Mouse (Mus musculus) macrophage (primary cell): ENCODE measurements around the gene Greb1. TPM values are rescaled to one million over a fixed set of nuclear protein-coding genes. Genes with fewer than 3 reads are reported as not detected.

Experiments
- H3K27ac ChIP-seq: fragments of 350-480 bp; formaldehyde crosslinking; 2 replicates; pipeline ENCODE4 v1.9.0; 2021
- H3K36me3 ChIP-seq: fragments of 350-480 bp; formaldehyde crosslinking; 2 replicates; pipeline ENCODE4 v1.9.0; 2021; ENCODE audit errors: inconsistent target
- H3K4me3 ChIP-seq: fragments of 350-480 bp; formaldehyde crosslinking; 2 replicates; pipeline ENCODE4 v1.9.0; 2021; ENCODE audit errors: inconsistent target
- H3K79me2 ChIP-seq: fragments of 350-480 bp; formaldehyde crosslinking; 2 replicates; pipeline ENCODE4 v1.9.0; 2021; ENCODE audit errors: inconsistent target
- WGBS: methylation state at CpG from one replicate; pipeline ENCODE4 v1.1.7; 2026; ENCODE audit warnings: inconsistent platforms; ENCODE audit not compliant: missing documents; 5-methylcytosine and 5-hydroxymethylcytosine counted together
- polyA plus RNA-seq: library from polyadenylated mRNA; stranded (reverse); fragments of 250-400 nt; gene quantifications from 3 replicates; pipeline ENCODE4 v1.2.4, GENCODE M21; 2018; ENCODE audit warnings: inconsistent platforms

Greb1 gene
- polyA plus RNA-seq, 1 experiment from 2014 or later, result 0.11 TPM

DNA sequence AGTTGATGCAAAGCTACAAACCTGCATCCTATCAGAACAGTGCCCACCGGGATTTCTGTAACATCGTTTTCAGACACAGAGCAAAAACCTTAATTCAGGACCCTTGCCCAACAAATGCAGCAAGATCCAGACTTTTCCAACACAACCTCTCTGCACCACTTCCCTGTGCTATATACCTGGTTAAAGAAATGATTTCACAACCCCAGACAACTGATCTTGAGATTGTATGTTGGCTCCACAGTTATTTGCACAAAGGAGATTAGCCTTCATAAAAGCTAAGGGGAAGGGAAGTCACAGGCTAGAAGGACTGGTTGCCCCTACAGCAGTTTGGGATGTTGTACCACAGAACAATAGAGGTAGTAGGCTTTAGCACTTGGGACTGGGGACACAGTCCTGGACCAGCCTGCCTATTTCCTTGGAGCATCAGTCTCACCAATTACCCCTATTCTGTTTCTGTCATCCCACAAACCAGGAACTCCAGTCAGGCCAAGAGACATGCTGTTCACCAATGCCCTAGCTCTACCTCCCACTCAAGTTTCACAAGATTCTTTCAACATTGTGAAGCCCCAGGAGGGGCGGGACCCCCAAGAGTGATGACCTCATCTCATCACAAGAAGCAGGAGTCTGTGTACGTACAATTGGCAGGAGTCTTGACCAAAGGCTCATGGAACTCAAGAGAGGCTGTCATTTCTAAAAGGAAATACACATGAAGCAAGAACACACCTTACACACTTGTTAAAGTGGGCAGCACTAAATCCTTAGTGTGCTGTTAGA, 36.9 kb downstream of the Greb1 start:
- Histone ChIP-seq H3K36me3 (no peaks in the 10 kb centered on the region), H3K27ac (no peak overlapping the region), H3K4me3 (no peak overlapping the region), H3K79me2 (no peaks in the 10 kb centered on the region)
- WGBS, result 88% methylated on average over 4 of the region's 4 CpGs

DNA sequence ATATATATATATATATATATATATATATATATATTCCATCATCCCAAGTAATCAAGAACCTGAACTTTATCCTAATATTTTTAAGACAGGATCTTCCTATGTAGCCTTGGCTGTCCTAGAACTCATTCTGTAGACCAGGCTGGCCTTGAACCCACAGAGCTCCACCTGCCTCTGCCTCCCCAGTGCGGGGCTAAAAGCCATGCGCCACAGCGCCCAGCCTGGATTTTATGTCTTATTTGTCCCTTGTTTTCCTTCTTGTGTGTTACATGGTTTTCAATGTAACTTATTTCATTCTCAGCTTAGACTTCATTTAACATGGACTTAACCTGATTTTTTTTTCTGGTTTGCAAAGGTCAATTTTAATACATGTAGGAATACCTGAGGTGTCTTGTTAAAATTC, 39.2 kb downstream of the Greb1 start:
- Histone ChIP-seq H3K79me2 (no peaks in the 10 kb centered on the region), H3K36me3 (no peaks in the 10 kb centered on the region), H3K27ac (no peak overlapping the region), H3K4me3 (no peak overlapping the region)
- 94% methylated on average over 3 of the region's 3 CpGs for WGBS

- H3K36me3 ChIP-seq, result no peaks in the 10 kb centered on the region
- H3K27ac ChIP-seq, result no peak overlapping the region
- 87% methylated on average over 4 of the region's 4 CpGs for whole genome bisulfite sequencing
- H3K79me2 ChIP-seq, result no peaks in the 10 kb centered on the region
- no peak overlapping the region for H3K4me3 ChIP-seq
Measured at GRCm38 (mm10) chr12:16760246-16760645, 40.4 kb downstream of the Greb1 start.

DNA sequence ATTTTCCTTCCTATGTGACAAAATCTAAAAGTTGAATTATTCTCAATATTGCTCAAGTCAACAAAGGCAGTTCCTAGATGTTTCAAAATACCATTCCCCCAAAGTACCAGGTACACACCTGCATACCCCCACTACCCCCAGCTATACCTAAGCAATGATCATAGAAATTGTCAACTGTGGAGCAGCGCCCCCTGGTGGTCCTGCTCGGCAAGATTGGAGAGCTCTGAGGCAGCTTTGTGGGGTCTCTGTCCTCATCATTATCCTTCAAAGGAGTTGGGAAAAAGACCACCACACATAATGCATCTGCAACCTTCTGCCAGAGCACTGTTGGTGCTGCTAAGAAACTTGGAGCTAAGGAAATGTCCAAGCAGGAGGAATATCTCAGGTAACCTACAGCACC, 46.4 kb downstream of the Greb1 start:
- no peaks in the 10 kb centered on the region for H3K36me3 ChIP-seq
- 0% methylated on average over 2 of the region's 2 CpGs for WGBS
- H3K4me3 ChIP-seq, result no peak overlapping the region
- H3K27ac ChIP-seq, result no peak overlapping the region
- H3K79me2 ChIP-seq, result no peaks in the 10 kb centered on the region

GRCm38 (mm10) chr12:16753555-16753954, 47.1 kb downstream of the Greb1 start:
- WGBS, result 64% methylated on average over 9 of the region's 9 CpGs
- H3K36me3 ChIP-seq, result no peaks in the 10 kb centered on the region

GRCm38 (mm10) chr12:16753110-16753509, 47.6 kb downstream of the Greb1 start:
- Histone ChIP-seq H3K36me3 (no peaks in the 10 kb centered on the region), H3K27ac (no peak overlapping the region), H3K79me2 (no peaks in the 10 kb centered on the region), H3K4me3 (no peak overlapping the region)
- WGBS, result 12% methylated on average over 8 of the region's 8 CpGs

More at GRCm38 (mm10) chr12:16753555-16753954, 47.1 kb downstream of the Greb1 start:
- Histone ChIP-seq H3K79me2 (no peaks in the 10 kb centered on the region), H3K4me3 (no peak overlapping the region), H3K27ac (no peak overlapping the region)

GRCm38 (mm10) chr12:16752236-16752840, 48.3 kb downstream of the Greb1 start:
- Histone ChIP-seq H3K36me3 (no peaks in the 10 kb centered on the region), H3K4me3 (no peak overlapping the region), H3K27ac (no peak overlapping the region), H3K79me2 (no peaks in the 10 kb centered on the region)
- 73% methylated on average over 12 of the region's 12 CpGs for WGBS

- H3K79me2 ChIP-seq, result no peaks in the 10 kb centered on the region
- H3K4me3 ChIP-seq, result no peak overlapping the region
- no peaks in the 10 kb centered on the region for H3K36me3 ChIP-seq
- H3K27ac ChIP-seq, result no peak overlapping the region
- 93% methylated on average over 6 of the region's 6 CpGs for WGBS
Measured at GRCm38 (mm10) chr12:16751609-16752008, 49.1 kb downstream of the Greb1 start.

- no peaks in the 10 kb centered on the region for H3K36me3 ChIP-seq
- H3K4me3 ChIP-seq, result no peak overlapping the region
- no peak overlapping the region for H3K27ac ChIP-seq
- WGBS, result 27% methylated on average over 5 of the region's 5 CpGs
- no peaks in the 10 kb centered on the region for H3K79me2 ChIP-seq
Measured at GRCm38 (mm10) chr12:16740059-16740458, 60.6 kb downstream of the Greb1 start.

DNA sequence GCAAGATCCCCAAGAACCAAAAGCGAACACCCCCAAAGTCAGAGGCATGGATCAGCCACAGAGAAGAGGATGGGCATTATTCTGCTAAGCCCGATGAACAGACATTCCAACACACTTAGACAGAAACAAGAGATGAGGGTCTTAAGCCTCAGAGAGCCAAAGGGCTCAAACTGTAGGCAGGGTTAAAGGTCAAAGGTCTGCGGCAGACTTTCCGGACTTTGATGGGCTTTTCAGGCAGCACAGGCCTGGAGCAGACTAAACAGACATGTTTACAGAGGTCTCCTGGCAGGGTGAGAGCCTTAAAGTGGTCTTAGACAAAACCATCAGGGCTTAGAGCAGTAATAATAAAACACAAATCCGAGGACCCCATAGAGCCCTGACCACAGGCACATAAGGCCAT, 63.4 kb downstream of the Greb1 start:
- H3K36me3 ChIP-seq, result no peaks in the 10 kb centered on the region
- H3K27ac ChIP-seq, result no peak overlapping the region
- no peak overlapping the region for H3K4me3 ChIP-seq
- no peaks in the 10 kb centered on the region for H3K79me2 ChIP-seq
- WGBS, result 77% methylated on average over 5 of the region's 5 CpGs

GRCm38 (mm10) chr12:16734698-16735097, 66.0 kb downstream of the Greb1 start:
- Histone ChIP-seq H3K4me3 (no peak overlapping the region), H3K27ac (no peak overlapping the region), H3K36me3 (no peaks in the 10 kb centered on the region), H3K79me2 (no peaks in the 10 kb centered on the region)
- WGBS, result 80% methylated on average over 3 of the region's 3 CpGs

DNA sequence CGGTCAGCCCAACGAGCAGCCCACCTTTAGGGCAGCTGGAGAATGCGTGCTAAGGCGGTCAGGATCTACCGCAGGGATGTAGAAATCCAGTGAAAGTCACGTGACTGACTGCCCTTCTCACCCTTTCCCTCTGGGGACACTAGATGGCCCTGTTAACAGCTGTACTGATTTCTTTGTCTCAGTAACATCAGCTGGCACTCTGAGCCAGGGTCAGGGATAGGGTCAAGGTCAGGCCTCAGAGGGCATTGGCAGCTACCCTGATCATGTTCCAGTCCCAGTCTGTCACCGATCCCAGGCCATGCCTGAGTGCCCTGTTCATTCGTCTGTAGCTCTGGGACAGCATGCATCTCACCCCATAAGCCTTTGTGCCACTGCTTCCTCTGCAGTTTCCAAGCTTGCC, 66.7 kb downstream of the Greb1 start:
- H3K79me2 ChIP-seq, result no peaks in the 10 kb centered on the region
- no peak overlapping the region for H3K27ac ChIP-seq
- 77% methylated on average over 8 of the region's 8 CpGs for WGBS
- H3K4me3 ChIP-seq, result no peak overlapping the region
- H3K36me3 ChIP-seq, result no peaks in the 10 kb centered on the region

GRCm38 (mm10) chr12:16731121-16731741, 69.5 kb downstream of the Greb1 start:
- no peaks in the 10 kb centered on the region for H3K36me3 ChIP-seq

GRCm38 (mm10) chr12:16730196-16730595, 70.5 kb downstream of the Greb1 start:
- 95% methylated on average over 11 of the region's 11 CpGs for WGBS
- Histone ChIP-seq H3K27ac (no peak overlapping the region), H3K4me3 (no peak overlapping the region)

More at GRCm38 (mm10) chr12:16731121-16731741, 69.5 kb downstream of the Greb1 start:
- Histone ChIP-seq H3K79me2 (no peaks in the 10 kb centered on the region), H3K27ac (no peak overlapping the region), H3K4me3 (no peak overlapping the region)
- 51% methylated on average over 4 of the region's 11 CpGs for WGBS

DNA sequence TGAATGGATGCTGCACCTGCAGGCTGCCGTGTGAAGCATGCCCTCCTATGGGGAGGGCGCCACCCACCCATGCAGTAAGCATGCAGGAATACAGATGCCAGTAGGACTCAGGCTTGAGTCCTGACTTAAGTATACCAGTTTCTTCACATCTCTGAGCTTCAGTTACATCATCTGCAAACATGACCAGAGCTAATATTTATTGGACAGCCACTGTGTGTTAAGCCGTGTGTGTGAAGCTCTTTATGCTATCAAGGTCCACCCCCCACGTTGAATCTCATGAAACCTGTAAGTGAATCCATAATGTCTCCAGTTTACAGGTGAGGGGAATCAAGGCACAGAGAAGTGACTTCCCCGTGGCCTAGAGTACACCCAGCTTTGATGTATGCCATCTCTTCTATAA, 72.5 kb downstream of the Greb1 start:
- Histone ChIP-seq H3K36me3 (no peaks in the 10 kb centered on the region), H3K79me2 (no peaks in the 10 kb centered on the region), H3K27ac (no peak overlapping the region), H3K4me3 (no peak overlapping the region)
- 80% methylated on average over 5 of the region's 5 CpGs for WGBS

More at GRCm38 (mm10) chr12:16730196-16730595, 70.5 kb downstream of the Greb1 start:
- no peaks in the 10 kb centered on the region for H3K79me2 ChIP-seq
- no peaks in the 10 kb centered on the region for H3K36me3 ChIP-seq
